Mouse (Mus musculus): ENCODE results near the gene Rassf1.

- TF ChIP-seq CTCF (IDR thresholded peaks at IDR 0.05; ENCODE audit: low read depth) (no peak), EP300 (IDR thresholded peaks at IDR 0.05; ENCODE audit: low read depth) (peak; percentile 82)
These were observed 36.7 kb downstream of the Rassf1 start for GRCm38 (mm10) chr9:107587833-107588639.
